Mouse (Mus musculus) frontal cortex, adult 2 months (tissue): ENCODE data around the gene Gm14862. TPM values are rescaled to one million over a fixed set of nuclear protein-coding genes. Genes with fewer than 3 reads are reported as not detected.
"Not testable (repeated sequence)": the region's sequence is repeated elsewhere in the genome, so short reads cannot be mapped to it uniquely, and the experiment has no call there.

Source experiments
- DNase-seq, 2 experiments: peaks; one replicate each; pipeline ENCODE4 v3.0.0; 2022; ENCODE audit warnings: low spot score in 1 of 2; ENCODE audit errors: extremely low spot score in 1 of 2
- polyA plus RNA-seq: library from polyadenylated mRNA; depleted of rRNA; stranded (reverse); fragments of >200 nt; gene quantifications from 2 replicates; pipeline ENCODE4 v1.2.3, GENCODE M21; 2012; rRNA removed

Gm14862 gene
- polyA plus RNA-seq, result not detected in 2 replicates

- DNase-seq, result no peak
These were observed at the start of gene Gm14862 for GRCm38 (mm10) chrX:9256766-9257165. Gm14862 (minus strand) TSS chrX:9256899.

DNA sequence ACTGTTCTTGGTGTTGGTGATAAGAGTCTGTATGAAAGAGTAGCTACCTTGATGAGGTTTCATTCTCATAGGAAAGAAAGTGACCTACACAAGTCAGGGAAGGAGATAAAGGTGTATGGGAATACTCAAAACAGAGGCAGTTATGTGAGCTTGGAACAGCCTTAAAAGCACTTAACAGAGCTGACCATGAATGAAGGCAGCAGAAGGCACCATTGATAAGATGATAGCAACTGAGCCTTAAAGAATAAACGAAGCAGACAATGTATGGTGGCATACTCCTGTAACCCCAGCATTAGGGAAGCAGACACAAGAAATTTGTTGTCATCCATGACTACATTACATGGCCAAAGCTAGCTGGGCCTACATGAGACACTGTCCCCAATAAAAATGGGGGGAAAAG, 46.8 kb upstream of the Gm14862 start:
- no peak for DNase-seq

- DNase-seq, result no peak
These were observed 46.1 kb upstream of the Gm14862 start for GRCm38 (mm10) chrX:9302791-9303190.

GRCm38 (mm10) chrX:9298413-9298864, 41.7 kb upstream of the Gm14862 start:
- DNase-seq, result no peak

GRCm38 (mm10) chrX:9293140-9293829, 36.6 kb upstream of the Gm14862 start:
- not testable (repeated sequence) for DNase-seq

DNA sequence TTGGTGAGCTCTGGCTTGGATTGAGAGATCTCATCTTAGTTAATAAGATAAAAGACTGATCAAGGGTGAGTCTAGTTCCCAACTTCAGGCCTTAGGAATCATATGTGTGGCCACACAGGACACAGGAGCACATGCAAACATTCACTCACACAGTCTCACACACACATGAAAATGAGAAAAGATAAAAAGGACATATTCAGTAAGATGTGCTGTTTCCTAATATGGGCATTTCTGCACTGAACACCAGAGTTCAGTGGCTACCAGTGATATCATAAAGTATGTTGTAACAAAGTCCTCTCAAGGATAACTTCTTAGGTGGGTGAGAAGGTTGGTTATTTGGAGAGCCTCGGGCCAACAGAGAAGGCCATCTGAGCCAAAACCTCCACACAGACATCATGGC, 26.8 kb upstream of the Gm14862 start, which contains the start of gene H2al1m:
TSS of gene H2al1m (plus strand) at position 301 of the 400 bp plus-strand sequence.
- DNase-seq, result not testable (repeated sequence)

- no peak for DNase-seq
These were observed 17.6 kb upstream of the Gm14862 start for GRCm38 (mm10) chrX:9274321-9274720.

DNA sequence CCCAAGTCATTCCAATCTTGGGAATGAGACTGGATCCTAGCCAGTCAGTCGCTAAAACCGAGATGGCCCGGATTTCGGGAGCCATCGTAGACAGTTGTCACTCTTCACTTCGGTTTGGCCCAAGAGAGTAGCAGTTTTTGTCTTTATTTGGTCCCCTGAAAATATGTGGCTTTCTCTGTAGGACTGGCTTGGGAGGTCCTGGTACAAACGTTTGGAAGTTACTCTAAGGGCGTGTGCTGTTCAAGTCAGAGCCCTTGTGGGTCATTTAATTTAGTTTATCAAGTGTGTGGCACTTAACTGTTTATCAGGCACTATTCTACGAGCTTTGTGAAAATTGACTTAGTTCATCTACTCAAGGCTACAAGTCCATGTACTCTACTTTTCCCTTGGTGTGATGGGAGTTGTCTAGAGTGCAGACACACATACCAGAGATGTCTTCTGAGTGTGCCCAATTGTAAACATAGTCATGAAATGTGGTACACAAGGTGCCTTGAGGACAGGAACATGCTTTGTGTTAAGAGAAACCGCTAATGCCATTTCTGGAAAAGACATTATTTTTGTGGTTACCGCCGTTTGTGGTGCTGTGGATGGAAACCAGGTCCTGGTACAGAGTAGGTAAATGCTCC, 16.8 kb upstream of the Gm14862 start:
- no peak for DNase-seq

DNA sequence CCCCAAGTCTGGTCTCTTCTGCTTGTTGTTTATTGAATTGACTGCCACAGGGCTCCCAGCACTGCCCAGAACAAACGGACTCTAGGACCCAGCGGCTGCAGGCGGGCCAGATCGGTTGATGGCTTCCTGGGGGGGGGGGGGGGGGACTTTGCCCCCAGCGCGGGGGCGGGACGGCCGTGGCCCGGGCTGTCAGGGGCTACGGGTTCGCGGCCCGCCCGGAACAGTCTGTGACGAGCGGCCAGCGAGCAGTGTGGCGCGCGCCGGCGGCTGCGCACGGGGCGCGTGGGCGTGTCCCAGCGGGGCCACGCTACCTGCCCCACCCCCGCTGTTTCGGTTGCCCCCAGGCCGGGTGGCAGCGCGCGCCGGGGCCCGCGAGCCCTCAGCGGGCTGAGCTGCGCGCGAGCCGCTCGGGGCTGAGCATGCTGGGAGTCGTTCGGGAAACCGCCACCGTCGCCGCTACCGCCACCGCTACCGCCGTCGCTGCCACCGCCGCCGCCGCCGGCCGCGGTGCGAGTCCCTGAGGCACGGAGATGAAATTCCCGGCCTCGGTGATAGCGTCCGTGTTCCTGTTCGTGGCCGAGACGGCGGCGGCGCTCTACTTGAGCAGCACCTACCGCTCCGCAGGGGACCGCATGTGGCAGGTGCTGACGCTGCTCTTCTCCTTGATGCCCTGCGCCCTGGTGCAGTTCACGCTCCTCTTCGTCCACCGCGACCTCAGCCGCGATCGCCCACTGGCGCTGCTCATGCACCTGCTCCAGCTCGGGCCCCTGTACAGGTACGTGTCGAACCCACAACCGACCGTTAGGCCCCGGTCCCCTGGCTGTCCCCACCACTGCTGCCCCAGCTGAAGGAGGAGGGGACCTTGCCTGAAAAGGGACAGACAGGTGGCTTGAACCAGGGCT, 16.0 kb upstream of the Gm14862 start, which contains the start of gene Xk:
TSS of gene Xk (plus strand) at position 297 of the 902 bp plus-strand sequence.
- peak in 1 of 2 experiments; percentile 37 for DNase-seq

DNA sequence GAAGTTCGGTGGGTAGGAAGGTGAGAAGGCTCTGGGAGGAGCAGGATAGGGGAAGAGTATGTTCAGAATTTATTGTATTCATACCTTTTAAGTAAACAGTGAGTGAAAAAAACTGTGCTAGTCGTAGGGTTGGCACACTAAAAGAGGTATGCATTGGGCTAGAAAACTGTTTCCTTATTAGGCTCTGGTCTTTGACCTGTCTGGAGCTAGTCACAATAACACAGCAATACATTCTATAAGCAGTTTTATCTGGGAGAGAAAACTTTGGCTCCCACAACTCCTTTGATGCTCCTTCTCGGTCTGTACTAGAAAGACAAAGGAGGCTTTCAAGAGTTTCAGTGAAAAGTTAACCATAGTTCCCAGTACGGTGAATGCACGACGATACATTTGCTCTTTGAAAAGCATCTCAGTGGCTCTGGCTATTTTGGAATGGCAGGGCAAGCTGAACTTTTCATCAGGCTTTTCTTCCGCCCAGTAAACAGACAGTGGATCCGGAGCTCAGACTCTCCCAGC, 15.3 kb upstream of the Gm14862 start:
- no peak for DNase-seq

DNA sequence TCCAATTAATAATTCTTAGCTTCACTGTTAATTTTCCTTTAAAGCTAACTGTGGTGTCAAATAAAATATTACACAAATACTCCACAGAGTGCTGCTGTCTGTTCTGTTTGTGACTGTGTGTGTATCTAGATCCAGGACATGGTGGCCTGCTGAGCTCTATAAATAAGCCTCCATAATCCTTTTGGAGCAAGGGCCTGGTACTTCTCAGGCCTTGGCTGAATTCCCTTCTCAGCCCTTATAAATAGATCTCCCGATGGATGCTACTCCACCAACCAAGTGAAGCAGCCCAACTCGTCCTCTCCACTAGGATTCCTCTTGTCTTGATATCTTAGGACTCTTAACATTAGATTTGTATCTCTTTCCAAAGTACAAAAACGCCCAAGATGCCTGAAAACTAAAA, 14.4 kb upstream of the Gm14862 start:
- no peak for DNase-seq

- DNase-seq, result no peak
These were observed 2.6 kb upstream of the Gm14862 start for GRCm38 (mm10) chrX:9259267-9259666.

DNA sequence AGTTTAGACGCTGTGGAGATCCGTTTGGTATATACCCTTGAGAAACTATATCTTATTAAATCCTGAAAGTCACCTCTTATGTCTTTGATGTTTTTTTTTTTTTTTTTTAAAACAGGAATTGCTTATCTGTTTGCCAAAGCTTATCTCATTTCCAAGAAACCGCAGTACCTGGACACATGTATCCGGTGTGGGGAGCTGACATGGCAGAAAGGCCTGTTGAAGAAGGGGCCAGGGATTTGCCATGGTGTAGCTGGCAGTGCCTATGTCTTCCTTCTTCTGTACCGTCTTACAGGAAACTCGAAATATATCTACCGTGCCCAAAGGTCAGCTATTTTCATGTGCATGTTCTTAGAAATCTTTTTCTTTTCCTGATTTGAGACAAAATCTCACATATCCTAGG, 1.1 kb upstream of the Gm14862 start:
- no peak for DNase-seq

DNA sequence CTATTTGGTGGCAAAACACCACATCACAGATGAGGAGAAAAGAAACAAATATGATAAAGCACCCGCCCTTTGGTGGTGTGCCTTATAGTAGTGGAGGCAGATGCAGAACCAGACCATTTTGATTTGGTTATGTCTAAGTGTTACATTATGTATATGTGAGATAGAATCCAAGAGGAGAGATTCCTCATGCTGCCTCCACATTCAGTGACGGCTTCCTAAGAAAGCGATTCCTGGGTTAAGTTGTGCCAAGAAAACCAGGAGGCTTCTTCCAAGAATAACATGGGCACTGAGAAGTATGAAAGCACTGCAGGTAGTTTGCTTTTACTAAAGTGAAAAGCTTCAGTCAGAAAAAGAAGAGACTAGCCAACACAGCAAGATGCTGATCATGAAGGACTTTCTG, 1.8 kb downstream of the Gm14862 start:
- DNase-seq, result peak in 1 of 2 experiments; percentile 16

- DNase-seq, result no peak
These were observed 2.7 kb downstream of the Gm14862 start for GRCm38 (mm10) chrX:9253990-9254389.

DNA sequence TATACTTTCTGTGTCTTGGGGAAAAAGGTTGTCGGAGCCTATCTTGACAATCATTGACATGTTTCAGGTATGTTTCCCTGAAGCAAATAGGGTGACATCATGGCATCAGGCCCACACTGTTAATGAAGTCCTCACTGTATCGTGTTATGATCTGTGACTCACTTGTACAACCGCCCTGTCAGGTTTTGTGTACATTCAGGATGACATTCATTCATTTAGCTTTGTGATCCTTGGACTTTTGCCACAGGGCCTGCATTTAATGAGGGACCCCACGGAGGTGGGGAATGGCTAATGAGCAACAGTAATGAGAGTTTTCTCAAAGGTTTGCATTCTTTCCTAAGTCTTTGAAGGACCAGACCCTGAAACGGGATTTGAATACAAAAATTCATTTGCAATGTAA, 7.8 kb downstream of the Gm14862 start:
- DNase-seq, result no peak

DNA sequence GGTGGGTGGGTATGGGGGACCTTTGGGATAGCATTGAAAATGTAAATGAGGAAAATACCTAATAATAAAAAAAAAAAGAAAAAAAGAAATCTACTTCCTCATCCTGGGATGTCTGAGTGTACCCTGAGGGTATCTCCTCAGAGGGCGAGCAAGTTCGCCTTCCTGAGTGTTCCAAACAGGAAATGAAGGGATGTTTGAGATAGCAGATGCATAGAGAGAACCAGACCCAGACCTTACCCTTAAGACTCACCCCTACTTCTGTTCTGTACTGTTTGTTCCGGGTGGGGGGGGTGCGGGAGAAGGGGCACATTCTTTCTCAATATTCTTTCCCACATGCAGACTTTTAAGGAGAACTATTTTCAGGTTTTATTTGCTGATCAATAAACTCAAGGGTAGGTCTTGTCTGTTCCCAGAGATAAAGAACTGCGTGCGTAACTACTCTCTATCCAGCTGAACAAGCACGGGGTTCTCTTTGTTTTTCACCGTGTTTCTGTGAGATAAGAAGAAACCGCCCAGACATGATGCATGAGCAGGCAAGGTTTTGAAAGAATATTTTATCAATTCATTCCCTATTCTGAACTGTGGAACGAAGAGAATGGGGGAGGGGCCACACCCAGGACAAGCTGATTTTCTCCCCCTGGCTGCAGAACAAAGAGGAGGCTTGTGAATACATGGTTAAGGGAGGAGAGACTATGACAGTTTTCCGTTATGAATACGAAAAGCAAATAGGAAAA, 11.9 kb downstream of the Gm14862 start:
- DNase-seq, result no peak

- DNase-seq, result peak in 1 of 2 experiments; percentile 18
These were observed 13.3 kb downstream of the Gm14862 start for GRCm38 (mm10) chrX:9243381-9243864.

GRCm38 (mm10) chrX:9240737-9241591, 15.7 kb downstream of the Gm14862 start:
- no peak for DNase-seq
